Mouse (Mus musculus) midbrain, embryonic 16.5 days (tissue): ENCODE measurements around the gene Trim61. TPM values are rescaled to one million over a fixed set of nuclear protein-coding genes. Genes with fewer than 3 reads are reported as not detected.
"Not testable (repeated sequence)": the region's sequence is repeated elsewhere in the genome, so short reads cannot be mapped to it uniquely, and the experiment has no call there.

Experiments used
- ATAC-seq: fragments of 200-750 bp; cut with Nextera tagmentation; 2 replicates; pipeline ENCODE4 v1.8.0; 2017; ENCODE audit warnings: moderate TSS enrichment
- H3K27ac ChIP-seq: fragments of 300-500 bp; sonication (generic); 2 replicates; pipeline ENCODE4 v1.5.1; 2014; ENCODE audit warnings: mild to moderate bottlenecking, low read length, mixed read lengths
- H3K27me3 ChIP-seq: fragments of 300-500 bp; sonication (generic); 2 replicates; pipeline ENCODE4 v1.6.1; 2014; ENCODE audit warnings: low read depth, low read length, mixed read lengths; ENCODE audit not compliant: control insufficient read depth, insufficient read depth
- H3K36me3 ChIP-seq: fragments of 300-500 bp; sonication (generic); 2 replicates; pipeline ENCODE4 v1.6.1; 2014; ENCODE audit warnings: mild to moderate bottlenecking, low read length, moderate library complexity, mixed read lengths; ENCODE audit not compliant: control insufficient read depth, insufficient read depth
- H3K4me1 ChIP-seq: fragments of 300-500 bp; sonication (generic); 2 replicates; pipeline ENCODE4 v1.6.1; 2014; ENCODE audit warnings: mild to moderate bottlenecking, low read length, mixed read lengths; ENCODE audit not compliant: control insufficient read depth, insufficient read depth
- H3K4me2 ChIP-seq: fragments of 300-500 bp; sonication (generic); 2 replicates; pipeline ENCODE4 v1.6.1; 2014; ENCODE audit warnings: mild to moderate bottlenecking, low read length, mixed read lengths
- H3K4me3 ChIP-seq: fragments of 300-500 bp; sonication (generic); 2 replicates; pipeline ENCODE4 v1.5.1; 2014; ENCODE audit warnings: low read depth, mild to moderate bottlenecking, low read length, moderate library complexity, mixed read lengths
- H3K9ac ChIP-seq: fragments of 300-500 bp; sonication (generic); 2 replicates; pipeline ENCODE4 v1.6.1; 2014; ENCODE audit warnings: low read depth, low read length, mixed read lengths
- H3K9me3 ChIP-seq: fragments of 300-500 bp; sonication (generic); replicated peaks from 2 replicates; pipeline ENCODE4 v1.6.1; 2014; ENCODE audit warnings: mild to moderate bottlenecking, low read length, mixed read lengths; ENCODE audit not compliant: control insufficient read depth, poor library complexity, severe bottlenecking
- WGBS: fragments of 180-500 bp; shearing (Covaris S2); extraction: QIAGEN DNeasy Blood & Tissue Kit; methylation state at CpG from one replicate; pipeline ENCODE4 v1.1.7; 2014; 5-methylcytosine and 5-hydroxymethylcytosine counted together
- polyA plus RNA-seq: library from polyadenylated mRNA; unstranded; fragments of >200 nt; fragmentation: Nextera tagmentation; extraction: Ambion mirVana; gene quantifications from 2 replicates; pipeline ENCODE4 v1.2.1, GENCODE M21; 2015

Gene Trim61
- polyA plus RNA-seq, 1 experiment from 2014 or later, result not detected

DNA sequence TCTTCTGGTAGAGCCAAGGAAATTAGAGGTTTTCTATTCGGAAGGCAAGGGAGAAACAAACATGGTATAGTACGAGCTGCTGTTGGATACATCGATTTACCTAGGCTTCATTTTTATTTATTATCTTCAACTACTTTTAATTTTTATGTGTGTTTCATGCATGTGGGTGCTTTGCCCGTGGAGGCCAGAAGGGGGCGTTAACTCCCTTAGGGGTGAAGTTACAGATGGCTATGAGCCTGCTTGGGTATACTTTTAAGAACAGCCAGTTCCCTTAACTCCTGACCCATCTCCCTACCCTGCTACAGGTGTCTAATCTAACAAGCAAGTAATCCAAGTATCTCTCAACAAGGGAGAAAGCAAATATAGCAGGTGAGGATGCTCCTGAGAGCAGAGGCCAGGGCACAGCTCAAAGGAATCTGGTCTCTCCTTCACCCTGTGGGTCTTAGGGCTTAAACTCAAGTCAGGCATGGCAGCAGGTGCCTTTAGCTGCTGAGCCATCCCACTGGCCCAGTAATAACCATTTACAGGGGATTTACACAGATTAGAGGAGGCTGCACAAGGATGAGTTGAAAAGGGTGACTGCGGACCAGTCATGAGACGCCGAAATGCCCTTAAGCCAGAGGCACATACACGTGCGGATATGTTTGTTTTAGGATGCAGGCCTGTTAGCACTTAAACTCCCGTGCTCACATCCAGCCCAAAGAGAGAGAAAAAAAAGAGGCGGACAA is 10.8 kb upstream of the Trim61 start:
- Histone ChIP-seq H3K4me3 (no peak overlapping the region), H3K27me3 (no peaks in the 10 kb centered on the region), H3K9ac (no peak overlapping the region), H3K36me3 (no peaks in the 10 kb centered on the region), H3K4me2 (no peak overlapping the region), H3K9me3 (no peaks in the 10 kb centered on the region), H3K4me1 (no peaks in the 10 kb centered on the region), H3K27ac (no peak overlapping the region)
- no peak for ATAC-seq
- WGBS, result 66% methylated on average over 12 of the region's 12 CpGs

DNA sequence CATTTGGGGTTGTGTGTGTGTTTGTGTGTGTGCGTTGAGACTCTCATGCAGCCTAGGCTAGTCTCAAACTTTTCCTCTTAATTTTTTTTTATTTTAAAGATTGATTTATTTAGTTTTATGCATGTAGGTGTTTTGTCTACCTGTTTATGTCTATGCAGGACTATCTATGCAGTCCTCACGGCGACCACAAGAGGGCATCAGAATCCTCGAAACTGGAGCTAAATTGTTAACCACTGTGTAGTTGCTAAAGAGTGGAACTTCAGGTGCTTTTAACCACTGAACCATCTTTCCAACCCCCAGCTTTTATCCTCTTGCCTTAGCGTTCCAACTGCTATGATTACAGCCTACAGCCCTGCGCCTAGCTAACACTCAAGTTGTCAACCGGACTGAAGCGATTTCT is 4.2 kb upstream of the Trim61 start:
- ATAC-seq, result peak; percentile 36
- WGBS, result 50% methylated on average over 8 of the region's 8 CpGs
- Histone ChIP-seq H3K27me3 (no peaks in the 10 kb centered on the region), H3K27ac (no peak overlapping the region), H3K9ac (no peak overlapping the region), H3K4me3 (no peak overlapping the region), H3K4me2 (no peak overlapping the region), H3K4me1 (no peaks in the 10 kb centered on the region), H3K9me3 (no peaks in the 10 kb centered on the region), H3K36me3 (no peaks in the 10 kb centered on the region)

DNA sequence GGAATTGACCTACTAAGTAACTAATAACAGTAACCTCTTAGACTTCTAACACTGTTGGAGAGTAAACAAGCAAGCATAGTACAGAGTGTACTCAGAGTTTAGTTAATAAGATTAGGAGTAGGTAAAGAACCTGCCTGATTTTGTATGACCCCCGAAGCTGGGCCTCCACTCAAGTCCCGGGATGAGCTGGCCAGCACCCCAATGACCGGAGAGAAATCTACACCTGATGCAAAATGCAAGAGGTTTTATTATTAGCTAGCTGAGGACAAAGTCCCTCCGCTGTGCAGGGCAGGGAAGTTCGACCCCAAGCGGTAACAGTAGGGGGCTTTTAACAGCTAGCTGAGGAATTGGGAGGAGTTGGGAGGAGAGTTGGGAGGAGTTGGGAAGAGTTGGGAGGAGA is 10.7 kb downstream of the Trim61 start:
- not testable (repeated sequence) for H3K9me3 ChIP-seq, ATAC-seq, H3K4me2 ChIP-seq, H3K36me3 ChIP-seq, H3K27ac ChIP-seq, H3K9ac ChIP-seq, H3K4me1 ChIP-seq, H3K4me3 ChIP-seq, H3K27me3 ChIP-seq
- WGBS, result 78% methylated on average over 6 of the region's 6 CpGs

DNA sequence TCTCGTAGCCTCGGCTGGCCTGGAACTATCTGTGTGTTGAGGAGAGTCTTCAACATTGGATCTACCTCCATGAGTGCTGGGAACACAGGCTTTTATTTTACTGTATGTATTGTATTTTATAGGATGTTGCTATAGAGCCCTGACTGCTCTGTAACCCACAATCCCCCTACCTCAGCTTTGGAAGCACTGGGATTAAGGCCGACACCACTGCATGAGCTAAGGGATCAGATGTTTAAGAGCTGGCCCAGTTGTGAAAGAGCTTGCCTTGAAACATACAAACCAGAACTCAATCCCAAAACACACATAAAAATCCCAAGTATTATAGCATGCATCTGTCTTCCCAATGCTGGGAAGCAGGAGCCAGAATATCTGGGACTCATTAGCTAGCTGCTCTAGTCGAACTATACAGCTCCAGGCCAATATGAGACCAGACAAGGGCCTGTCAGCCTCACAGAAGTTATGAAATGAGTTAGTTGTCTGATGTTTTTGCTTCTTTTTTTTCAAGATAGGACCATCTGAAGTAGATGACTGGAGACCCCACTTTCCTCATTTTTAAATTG is 19.4 kb downstream of the Trim61 start:
- ATAC-seq, result no peak
- Histone ChIP-seq H3K27me3 (no peaks in the 10 kb centered on the region), H3K4me1 (no peaks in the 10 kb centered on the region), H3K9ac (no peak overlapping the region), H3K4me3 (no peak overlapping the region), H3K9me3 (no peaks in the 10 kb centered on the region), H3K36me3 (no peaks in the 10 kb centered on the region), H3K27ac (no peak overlapping the region), H3K4me2 (no peak overlapping the region)
- 87% methylated on average over 4 of the region's 4 CpGs for WGBS

DNA sequence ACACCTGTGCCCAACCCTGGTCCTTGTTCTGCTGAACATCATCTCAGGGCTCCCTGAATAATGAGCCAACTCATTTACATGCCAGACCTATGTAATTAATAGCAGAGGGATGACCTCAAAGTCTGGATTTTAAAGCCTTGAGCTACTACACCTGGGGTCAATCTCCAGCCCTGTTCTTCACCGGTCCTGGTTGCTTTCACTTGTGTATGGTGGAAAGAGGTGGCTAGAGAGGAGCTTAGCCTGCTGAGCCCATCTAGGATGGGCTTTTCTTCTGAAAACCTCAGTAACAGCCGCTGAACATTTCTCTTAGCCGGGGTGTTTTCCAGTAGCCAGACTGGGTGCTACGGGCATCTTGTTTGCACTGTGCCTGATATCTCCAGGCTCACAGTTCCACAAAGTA is 30.6 kb downstream of the Trim61 start, which contains the start of gene Trim75:
Gene Trim75, minus strand, starts transcription at position 101 of the 400 bp plus-strand sequence.
- Histone ChIP-seq H3K4me1 (no peaks in the 10 kb centered on the region), H3K4me2 (no peak within 1 kb of the TSS), H3K9me3 (no peaks in the 10 kb centered on the region; the same call in 1 of the 2 replicates), H3K36me3 (no peaks in the 10 kb centered on the region), H3K9ac (no peak within 1 kb of the TSS), H3K4me3 (no peak within 1 kb of the TSS), H3K27me3 (no peaks in the 10 kb centered on the region), H3K27ac (no peak within 1 kb of the TSS)
- WGBS, result 94% methylated on average over 4 of the region's 4 CpGs
- no peak for ATAC-seq

DNA sequence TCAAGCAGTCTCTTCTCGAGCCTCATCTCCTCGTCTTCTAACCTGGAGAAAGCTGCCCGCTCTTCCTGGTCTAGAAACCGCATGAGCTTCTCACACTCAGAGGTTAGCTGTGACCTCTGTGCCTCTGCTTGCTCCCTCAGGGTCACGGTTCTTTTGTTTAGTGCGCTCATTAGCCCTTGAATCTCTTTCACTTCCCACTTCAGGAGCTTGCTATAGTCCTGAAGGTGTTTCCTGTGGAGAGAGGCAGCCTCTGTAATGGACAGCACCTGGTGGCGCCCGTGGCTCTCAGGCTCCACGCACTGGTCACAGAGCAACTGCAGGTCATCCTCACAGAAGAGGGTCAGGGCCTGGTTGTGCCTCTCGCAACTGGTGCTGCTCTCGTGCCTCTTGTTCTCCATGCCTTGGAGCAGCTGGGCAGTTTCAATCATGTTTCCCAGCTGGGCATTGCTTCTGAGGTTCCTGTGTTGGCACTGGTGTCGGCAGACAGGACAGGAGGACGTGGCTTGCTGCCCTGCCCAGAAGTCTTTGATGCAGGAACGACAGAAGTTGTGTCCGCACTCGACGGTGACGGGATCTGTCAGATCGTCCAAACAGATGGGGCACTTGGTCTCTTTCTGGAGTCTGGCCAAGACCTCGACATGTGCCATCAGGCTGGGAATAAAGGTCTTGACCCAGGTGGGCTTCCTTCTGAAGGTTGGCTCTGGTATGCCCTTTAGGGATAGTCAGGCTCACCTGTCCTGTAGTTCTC is 35.0 kb downstream of the Trim61 start:
- Histone ChIP-seq H3K4me1 (no peaks in the 10 kb centered on the region), H3K4me2 (no peak overlapping the region), H3K36me3 (no peaks in the 10 kb centered on the region), H3K9me3 (no peaks in the 10 kb centered on the region), H3K27me3 (no peaks in the 10 kb centered on the region), H3K4me3 (no peak overlapping the region), H3K9ac (no peak overlapping the region), H3K27ac (no peak overlapping the region)
- ATAC-seq, result no peak
- WGBS, result 72% methylated on average over 20 of the region's 20 CpGs

Other genes with a start within 250 kb of the Trim61 start
- gene Klhl2, start 168.5 kb downstream of the Trim61 start, polyA plus RNA-seq, result 25.3 and 30.9 TPM in 2 replicates
- 21.3 and 31.6 TPM in 2 replicates for gene Tmem192, start 71.3 kb downstream of the Trim61 start, polyA plus RNA-seq
- gene Trim75, start 30.7 kb downstream of the Trim61 start, polyA plus RNA-seq, result 0.09 TPM in 1 of 2 replicates, not detected in the other
- gene Trim60, start 61 bp upstream of the Trim61 start, polyA plus RNA-seq, result not detected in 2 replicates
- gene Apela, start 18.8 kb upstream of the Trim61 start, polyA plus RNA-seq, result 0.76 and 1.2 TPM in 2 replicates
- gene Gm10663, start 56.5 kb upstream of the Trim61 start, polyA plus RNA-seq, result not detected in 2 replicates
- gene BC030870, start 111.0 kb upstream of the Trim61 start, polyA plus RNA-seq, result not detected in 2 replicates